Mouse (Mus musculus) embryonic facial prominence, embryonic 11.5 days (tissue): Measurements from ENCODE around the gene Dync1li2. TPM values are rescaled to one million over a fixed set of nuclear protein-coding genes. Genes with fewer than 3 reads are reported as not detected.
A peak's percentile ranks its signal among the peaks of the same experiment; 100 is the strongest.

ENCODE experiments used
- ATAC-seq: fragments of 200-750 bp; cut with Nextera tagmentation; replicated peaks from 2 replicates; pipeline ENCODE4 v1.8.0; 2017; ENCODE audit warnings: low read depth; ENCODE audit not compliant: insufficient number of reproducible peaks, low FRiP score, low TSS enrichment
- DNase-seq: peaks from one replicate; pipeline ENCODE4 v3.0.0-alpha.2; 2015; ENCODE audit warnings: low spot score
- H3K27ac ChIP-seq: fragments of 300-500 bp; sonication (generic); replicated peaks from 2 replicates; pipeline ENCODE4 v1.5.1; 2014; ENCODE audit warnings: mild to moderate bottlenecking, low read depth, low read length, control low read depth
- H3K27me3 ChIP-seq: fragments of 300-500 bp; sonication (generic); 2 replicates; pipeline ENCODE4 v1.6.1; 2014; ENCODE audit warnings: mild to moderate bottlenecking, low read length, moderate library complexity, mixed read lengths; ENCODE audit not compliant: control insufficient read depth, insufficient read depth
- H3K36me3 ChIP-seq: fragments of 300-500 bp; sonication (generic); replicated peaks from 2 replicates; pipeline ENCODE4 v1.6.1; 2014; ENCODE audit warnings: low read depth, mild to moderate bottlenecking, low read length, moderate library complexity, mixed read lengths; ENCODE audit not compliant: control insufficient read depth, insufficient read depth
- H3K4me1 ChIP-seq: fragments of 300-500 bp; sonication (generic); 2 replicates; pipeline ENCODE4 v1.6.1; 2014; ENCODE audit warnings: low read length, mixed read lengths; ENCODE audit not compliant: control insufficient read depth, insufficient read depth
- H3K4me2 ChIP-seq: fragments of 300-500 bp; sonication (generic); 2 replicates; pipeline ENCODE4 v1.6.1; 2014; ENCODE audit warnings: low read depth, mild to moderate bottlenecking, control low read depth, low read length, moderate library complexity
- H3K4me3 ChIP-seq: fragments of 300-500 bp; sonication (generic); 2 replicates; pipeline ENCODE4 v1.5.1; 2014; ENCODE audit warnings: low read depth, low read length, control low read depth
- H3K9ac ChIP-seq: fragments of 300-500 bp; sonication (generic); replicated peaks from 2 replicates; pipeline ENCODE4 v1.6.1; 2014; ENCODE audit warnings: mild to moderate bottlenecking, control low read depth, low read length
- H3K9me3 ChIP-seq: fragments of 300-500 bp; sonication (generic); replicated peaks from 2 replicates; pipeline ENCODE4 v1.6.1; 2016; ENCODE audit warnings: mild to moderate bottlenecking, low read length, inconsistent platforms, mixed read lengths; ENCODE audit not compliant: control insufficient read depth
- WGBS: fragments of 180-500 bp; shearing (Covaris S2); extraction: QIAGEN DNeasy Blood & Tissue Kit; methylation state at CpG from one replicate; pipeline ENCODE4 v1.1.7; 2014; 5-methylcytosine and 5-hydroxymethylcytosine counted together
- polyA plus RNA-seq: library from polyadenylated mRNA; unstranded; fragments of >200 nt; fragmentation: Nextera tagmentation; extraction: Ambion mirVana; gene quantifications from 2 replicates; pipeline ENCODE4 v1.2.1, GENCODE M21; 2014

Dync1li2 gene
- polyA plus RNA-seq, 1 experiment from 2014 or later: 66.6 TPM

GRCm38 (mm10) chr8:104433191-104433842 is 9.5 kb downstream of the Dync1li2 start:
- Histone ChIP-seq H3K27me3 (no peaks in the 10 kb centered on the region), H3K27ac (no peak overlapping the region), H3K9me3 (no peaks in the 10 kb centered on the region), H3K9ac (no peak overlapping the region), H3K36me3 (peaks cover 50% of the 10 kb centered on the region), H3K4me3 (no peak overlapping the region), H3K4me1 (no peaks in the 10 kb centered on the region), H3K4me2 (no peak overlapping the region)
- 94% methylated on average over 5 of the region's 5 CpGs for WGBS
- no peak for ATAC-seq
- DNase-seq: no peak

DNA sequence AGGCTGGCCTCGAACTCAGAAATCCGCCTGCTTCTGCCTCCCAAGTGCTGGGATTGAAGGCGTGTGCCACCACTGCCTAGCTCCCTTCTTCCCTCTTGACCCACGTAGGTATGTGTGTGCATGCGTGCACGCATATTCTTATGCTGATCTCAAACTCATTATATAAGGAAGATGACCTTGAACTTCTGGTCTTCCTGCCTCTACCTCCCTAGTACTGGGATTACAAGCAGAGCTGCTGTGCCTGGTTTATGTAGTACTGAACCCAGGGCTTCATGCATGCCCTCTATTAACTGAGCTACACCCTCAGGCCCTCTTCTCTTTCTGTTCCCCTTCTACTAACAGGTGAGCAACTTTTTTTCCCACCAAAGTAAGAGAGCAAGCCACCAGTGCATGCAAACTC is 10.2 kb downstream of the Dync1li2 start:
- no peak overlapping the region for H3K27ac ChIP-seq
- no peaks in the 10 kb centered on the region for H3K27me3 ChIP-seq
- WGBS: 93% methylated on average over 6 of the region's 6 CpGs
- no peak overlapping the region for H3K9ac ChIP-seq
- no peak overlapping the region for H3K4me2 ChIP-seq
- no peak overlapping the region for H3K4me3 ChIP-seq
- ATAC-seq (no peak), DNase-seq (no peak)
- H3K36me3 ChIP-seq: peaks cover 50% of the 10 kb centered on the region
- H3K9me3 ChIP-seq: no peaks in the 10 kb centered on the region
- no peaks in the 10 kb centered on the region for H3K4me1 ChIP-seq

GRCm38 (mm10) chr8:104430230-104430629 is 12.6 kb downstream of the Dync1li2 start:
- H3K36me3 ChIP-seq: peaks cover 36% of the 10 kb centered on the region
- no peak for ATAC-seq

GRCm38 (mm10) chr8:104427703-104428102 is 15.1 kb downstream of the Dync1li2 start:
- Histone ChIP-seq H3K36me3 (peaks cover 33% of the 10 kb centered on the region), H3K4me3 (no peak overlapping the region), H3K4me1 (no peaks in the 10 kb centered on the region), H3K27ac (no peak overlapping the region), H3K9me3 (no peaks in the 10 kb centered on the region), H3K27me3 (no peaks in the 10 kb centered on the region), H3K9ac (no peak overlapping the region), H3K4me2 (no peak overlapping the region)
- DNase-seq (no peak), ATAC-seq (no peak)
- 95% methylated on average over 13 of the region's 13 CpGs for WGBS

More at GRCm38 (mm10) chr8:104430230-104430629, 12.6 kb downstream of the Dync1li2 start:
- Histone ChIP-seq H3K4me3 (no peak overlapping the region), H3K27ac (no peak overlapping the region), H3K4me2 (no peak overlapping the region), H3K9me3 (no peaks in the 10 kb centered on the region), H3K4me1 (no peaks in the 10 kb centered on the region), H3K9ac (no peak overlapping the region), H3K27me3 (no peaks in the 10 kb centered on the region)
- DNase-seq: no peak
- 88% methylated on average over 7 of the region's 7 CpGs for WGBS

DNA sequence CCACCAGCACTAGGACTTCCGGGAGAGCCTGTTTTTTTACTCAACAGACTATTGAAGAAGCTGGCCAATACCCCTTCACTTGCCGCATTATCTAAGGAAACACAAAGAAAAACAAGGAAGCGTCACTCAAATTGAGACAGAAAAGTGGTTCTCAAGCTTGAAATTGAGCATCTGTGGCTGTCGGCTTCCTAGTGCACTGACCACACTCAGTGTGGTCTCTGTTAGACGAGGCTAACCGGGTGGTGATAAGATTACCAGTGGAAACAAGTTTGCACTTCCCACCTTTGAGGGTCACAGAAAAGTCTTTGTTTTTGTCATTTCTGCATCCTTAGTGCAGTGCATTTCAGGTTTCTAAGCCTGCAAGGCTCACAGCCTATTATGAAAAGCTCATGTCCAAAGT is 20.5 kb downstream of the Dync1li2 start:
- no peak for DNase-seq
- H3K36me3 ChIP-seq: peaks cover 13% of the 10 kb centered on the region
- H3K27me3 ChIP-seq: no peaks in the 10 kb centered on the region

GRCm38 (mm10) chr8:104416022-104416421 is 26.8 kb downstream of the Dync1li2 start:
- Histone ChIP-seq H3K9me3 (no peaks in the 10 kb centered on the region), H3K36me3 (peaks cover 5% of the 10 kb centered on the region), H3K4me3 (no peak overlapping the region), H3K9ac (no peak overlapping the region), H3K27ac (no peak overlapping the region), H3K4me2 (no peak overlapping the region), H3K27me3 (no peaks in the 10 kb centered on the region), H3K4me1 (no peaks in the 10 kb centered on the region)
- ATAC-seq (no peak), DNase-seq (no peak)
- 77% methylated on average over 6 of the region's 6 CpGs for WGBS

More for the DNA sequence above, 20.5 kb downstream of the Dync1li2 start:
- H3K4me1 ChIP-seq: no peaks in the 10 kb centered on the region
- WGBS: 88% methylated on average over 6 of the region's 6 CpGs
- H3K4me2 ChIP-seq: no peak overlapping the region
- no peak overlapping the region for H3K4me3 ChIP-seq
- no peak for ATAC-seq
- no peak overlapping the region for H3K9ac ChIP-seq
- H3K27ac ChIP-seq: no peak overlapping the region
- no peaks in the 10 kb centered on the region for H3K9me3 ChIP-seq

DNA sequence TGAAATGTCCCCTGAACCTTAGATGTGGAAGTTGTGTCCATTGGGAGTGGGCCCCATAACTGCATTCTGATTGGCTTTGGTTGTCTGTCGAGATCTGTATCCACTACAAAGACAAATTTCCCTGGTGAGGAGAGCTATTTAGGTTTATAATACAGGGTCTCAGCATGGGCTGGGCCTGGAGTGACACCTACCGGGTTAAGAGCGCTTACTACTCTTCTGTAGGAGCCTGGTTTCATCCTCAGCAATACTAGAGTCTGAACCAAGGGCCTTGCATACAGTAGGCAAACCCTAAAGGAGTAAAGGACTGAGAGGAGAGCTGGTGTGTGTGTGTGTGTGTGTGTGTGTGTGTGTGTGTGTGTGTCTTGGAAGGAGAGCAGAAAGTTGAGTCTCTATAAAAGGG is 28.6 kb downstream of the Dync1li2 start:
- no peak overlapping the region for H3K4me2 ChIP-seq
- H3K4me3 ChIP-seq: no peak overlapping the region
- no peaks in the 10 kb centered on the region for H3K4me1 ChIP-seq
- H3K9ac ChIP-seq: no peak overlapping the region
- H3K36me3 ChIP-seq: peaks cover 5% of the 10 kb centered on the region
- no peaks in the 10 kb centered on the region for H3K27me3 ChIP-seq
- H3K27ac ChIP-seq: no peak overlapping the region
- ATAC-seq: no peak
- WGBS: 56% methylated on average over 3 of the region's 3 CpGs
- no peak for DNase-seq
- H3K9me3 ChIP-seq: no peaks in the 10 kb centered on the region

GRCm38 (mm10) chr8:104413770-104414169 is 29.1 kb downstream of the Dync1li2 start:
- H3K4me3 ChIP-seq: no peak overlapping the region
- H3K27ac ChIP-seq: no peak overlapping the region
- H3K4me1 ChIP-seq: no peaks in the 10 kb centered on the region
- ATAC-seq (0 out of 2 replicates have a peak, but pooled peaks have one; percentile 42), DNase-seq (no peak)
- H3K9me3 ChIP-seq: no peaks in the 10 kb centered on the region
- H3K36me3 ChIP-seq: peaks cover 5% of the 10 kb centered on the region
- no peak overlapping the region for H3K4me2 ChIP-seq
- no peak overlapping the region for H3K9ac ChIP-seq
- no peaks in the 10 kb centered on the region for H3K27me3 ChIP-seq
- 83% methylated on average over 4 of the region's 4 CpGs for whole genome bisulfite sequencing
